Mouse (Mus musculus): ENCODE measurements around the gene Lmo7.

DNA sequence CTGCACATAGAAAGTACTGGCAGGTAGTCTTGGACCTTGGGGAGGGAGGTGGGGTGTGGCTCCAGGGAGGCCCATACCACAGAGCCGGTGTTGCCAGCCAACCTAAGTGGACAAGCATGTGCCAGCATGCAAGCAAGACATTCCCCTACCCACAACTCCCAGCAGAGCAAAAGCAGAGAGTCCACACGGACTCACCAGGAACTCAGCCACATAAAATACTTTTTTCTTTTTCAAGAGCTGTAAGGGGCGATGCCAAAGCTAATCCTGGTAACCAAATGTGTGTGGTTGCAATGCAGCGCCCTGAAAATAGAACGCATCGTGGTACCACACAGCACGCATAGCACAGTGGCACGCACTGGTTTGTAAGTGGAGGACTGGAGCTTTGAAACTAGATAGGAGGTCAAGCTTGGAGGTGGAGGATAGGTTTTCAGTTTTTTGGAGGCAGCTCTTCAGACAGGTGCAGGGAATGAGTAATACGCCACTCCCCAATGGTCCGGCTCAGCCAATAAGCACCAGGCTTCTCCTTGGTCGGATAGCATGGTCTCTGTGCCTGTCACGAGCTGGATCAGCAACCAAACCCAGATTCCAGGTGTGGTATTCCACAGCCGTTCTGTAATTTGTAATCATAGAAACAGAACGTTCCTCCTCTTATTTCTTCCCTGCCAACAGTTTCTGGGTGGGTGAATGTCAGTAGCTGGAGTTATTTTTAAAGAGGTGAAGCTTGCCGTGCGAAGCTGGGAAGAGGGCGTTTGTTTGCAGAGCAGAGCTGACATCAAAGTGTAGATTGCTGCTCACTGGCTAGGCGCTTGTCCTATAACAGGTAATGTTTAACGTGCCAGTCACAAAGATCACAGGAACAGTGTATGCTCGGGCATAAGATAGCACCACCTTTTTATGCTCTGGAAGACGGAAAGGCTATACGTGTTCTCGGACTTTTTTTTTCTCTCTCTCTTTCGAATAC is 110.3 kb downstream of the Lmo7 start:
- no peak for TF ChIP-seq CTCF (IDR thresholded peaks at IDR 0.05; ENCODE audit: low read depth)
- 0 out of 2 replicates have a peak, but pooled peaks have one; percentile 9 for TF ChIP-seq EP300 (IDR thresholded peaks at IDR 0.05; ENCODE audit: low read depth)
